Mouse (Mus musculus): ENCODE measurements around the gene Btbd11. TPM values are rescaled to one million over a fixed set of nuclear protein-coding genes. Genes with fewer than 3 reads are reported as not detected.

Btbd11 gene
- polyA plus RNA-seq, 1 experiment: 0.85 TPM

DNA sequence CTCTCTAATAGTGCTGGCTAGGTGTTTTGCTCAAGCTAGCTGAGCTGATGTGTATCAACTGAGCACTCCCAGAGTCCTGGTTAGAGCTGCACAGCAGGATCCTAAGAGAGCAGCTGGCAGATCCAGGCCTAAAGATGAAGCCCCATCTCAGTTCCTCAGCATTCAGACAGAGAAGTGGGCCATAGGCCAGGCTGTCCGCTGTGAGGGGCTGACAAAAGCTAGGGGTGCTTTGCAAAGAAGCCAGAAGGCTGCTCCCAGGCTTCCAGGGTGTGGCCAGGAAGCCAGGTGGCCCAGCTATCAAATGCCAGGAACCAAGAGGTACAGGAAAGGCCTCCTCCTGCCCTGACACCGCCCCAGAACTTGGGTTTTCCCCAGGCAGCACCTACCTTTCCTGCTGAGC is 140.0 kb downstream of the Btbd11 start:
- WGBS: 79% methylated on average over 2 of the region's 2 CpGs
- H3K27ac ChIP-seq (ENCODE audit: control insufficient read depth, insufficient read depth, low read depth, low read length, poor library complexity): no peak overlapping the region
- no peak overlapping the region for H3K4me3 ChIP-seq (replicated peaks; ENCODE audit: control insufficient read depth, low read depth, low read length)
- TF ChIP-seq CTCF (IDR thresholded peaks at IDR 0.05; ENCODE audit: control insufficient read depth, insufficient read depth, low read length): no peak
- no peak for TF ChIP-seq POLR2A (IDR thresholded peaks at IDR 0.05; ENCODE audit: borderline replicate concordance, control insufficient read depth, low read depth, low read length)
- H3K4me1 ChIP-seq (ENCODE audit: control insufficient read depth, insufficient read depth, low read length): no peaks in the 10 kb centered on the region

DNA sequence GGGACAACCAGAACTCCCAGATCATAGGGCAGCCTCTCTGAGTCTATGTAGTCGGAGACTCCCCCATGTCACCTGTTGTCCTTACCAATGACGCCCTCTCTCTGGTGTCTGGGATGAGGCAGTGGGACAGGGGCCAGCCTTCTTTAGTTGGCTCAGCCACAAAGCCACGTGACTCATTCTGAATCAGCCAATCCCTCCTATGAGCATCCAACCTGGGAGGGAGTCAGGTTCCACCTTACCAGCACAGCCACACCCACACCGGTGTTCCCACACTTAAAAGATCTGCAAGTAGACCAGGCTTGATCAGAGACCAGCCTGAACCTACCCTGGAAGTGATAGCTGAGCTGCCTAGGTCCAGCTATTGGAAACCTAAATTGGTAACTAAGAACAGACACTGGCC is 141.1 kb downstream of the Btbd11 start:
- Histone ChIP-seq H3K4me1 (ENCODE audit: control insufficient read depth, insufficient read depth, low read length) (no peaks in the 10 kb centered on the region), H3K4me3 (replicated peaks; ENCODE audit: control insufficient read depth, low read depth, low read length) (no peak overlapping the region), H3K27ac (ENCODE audit: control insufficient read depth, insufficient read depth, low read depth, low read length, poor library complexity) (no peak overlapping the region)
- TF ChIP-seq CTCF (IDR thresholded peaks at IDR 0.05; ENCODE audit: control insufficient read depth, insufficient read depth, low read length): no peak
- TF ChIP-seq POLR2A (IDR thresholded peaks at IDR 0.05; ENCODE audit: borderline replicate concordance, control insufficient read depth, low read depth, low read length): no peak
- 80% methylated on average over 4 of the region's 4 CpGs for WGBS

DNA sequence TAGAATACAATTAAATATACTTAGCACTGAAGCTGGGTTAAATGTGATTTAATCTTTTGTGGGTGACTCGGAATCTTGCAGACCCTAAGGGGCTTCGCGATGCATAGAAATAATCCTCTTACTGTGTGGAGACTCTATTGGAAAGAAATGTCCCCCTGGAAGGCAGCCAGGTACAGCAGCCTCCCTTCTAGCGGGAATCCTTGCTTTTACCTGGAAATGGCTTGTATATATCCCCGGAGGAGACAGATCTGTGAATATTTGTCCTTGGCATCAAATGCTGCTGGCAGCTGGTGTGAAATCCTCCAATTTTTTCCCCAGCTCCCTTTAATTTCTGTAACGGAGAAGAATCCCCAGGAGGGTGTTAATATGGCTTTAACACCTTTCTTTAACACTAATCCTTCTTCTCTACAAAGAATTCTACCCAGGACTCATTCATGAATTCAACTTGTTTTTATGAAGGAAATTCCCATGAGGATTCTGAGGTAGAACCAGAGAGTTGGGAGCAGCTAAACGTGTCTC is 146.6 kb downstream of the Btbd11 start:
- Histone ChIP-seq H3K4me3 (replicated peaks; ENCODE audit: control insufficient read depth, low read depth, low read length) (no peak overlapping the region), H3K4me1 (ENCODE audit: control insufficient read depth, insufficient read depth, low read length) (no peaks in the 10 kb centered on the region), H3K27ac (ENCODE audit: control insufficient read depth, insufficient read depth, low read depth, low read length, poor library complexity) (no peak overlapping the region)
- WGBS: 70% methylated on average over 7 of the region's 7 CpGs
- TF ChIP-seq CTCF (IDR thresholded peaks at IDR 0.05; ENCODE audit: control insufficient read depth, insufficient read depth, low read length) (no peak), POLR2A (IDR thresholded peaks at IDR 0.05; ENCODE audit: borderline replicate concordance, control insufficient read depth, low read depth, low read length) (no peak)

DNA sequence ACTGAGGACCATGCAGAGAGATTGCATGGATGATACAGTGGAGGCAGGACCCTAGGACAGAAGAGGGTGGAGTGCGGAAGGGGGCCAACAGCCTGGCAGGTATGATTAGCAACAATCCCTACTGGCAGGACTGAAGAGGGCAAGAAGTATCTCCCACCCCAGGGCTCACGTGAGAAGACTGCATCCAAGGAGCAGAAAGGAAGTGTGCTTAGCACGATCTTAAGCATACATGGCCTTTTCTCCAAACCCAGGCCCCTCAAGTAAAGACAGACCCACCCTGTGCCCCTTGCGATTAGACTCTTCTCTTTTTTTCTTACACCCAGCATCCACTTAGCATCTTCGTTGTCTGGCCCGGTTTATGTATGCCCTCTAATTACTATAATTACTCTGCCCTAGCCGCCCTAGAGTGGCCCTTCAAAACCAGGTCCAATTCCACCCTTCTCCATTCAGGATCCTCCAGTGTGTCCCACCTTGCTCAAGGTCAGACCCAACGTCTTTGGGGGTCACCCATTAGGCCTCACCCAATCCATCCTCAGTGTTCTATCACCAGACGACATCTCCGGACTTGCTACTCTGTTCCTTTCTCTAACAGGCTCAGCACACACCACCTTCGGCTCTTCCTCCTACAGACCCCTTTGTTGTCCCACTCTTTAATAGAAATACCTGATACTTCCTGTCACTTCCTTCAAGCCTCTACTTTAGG is 151.6 kb downstream of the Btbd11 start:
- no peaks in the 10 kb centered on the region for H3K4me1 ChIP-seq (ENCODE audit: control insufficient read depth, insufficient read depth, low read length)
- WGBS: 84% methylated on average over 11 of the region's 11 CpGs
- no peak for TF ChIP-seq CTCF (IDR thresholded peaks at IDR 0.05; ENCODE audit: control insufficient read depth, insufficient read depth, low read length)
- TF ChIP-seq POLR2A (IDR thresholded peaks at IDR 0.05; ENCODE audit: borderline replicate concordance, control insufficient read depth, low read depth, low read length): no peak
- no peak overlapping the region for H3K4me3 ChIP-seq (replicated peaks; ENCODE audit: control insufficient read depth, low read depth, low read length)
- H3K27ac ChIP-seq (ENCODE audit: control insufficient read depth, insufficient read depth, low read depth, low read length, poor library complexity): no peak overlapping the region

DNA sequence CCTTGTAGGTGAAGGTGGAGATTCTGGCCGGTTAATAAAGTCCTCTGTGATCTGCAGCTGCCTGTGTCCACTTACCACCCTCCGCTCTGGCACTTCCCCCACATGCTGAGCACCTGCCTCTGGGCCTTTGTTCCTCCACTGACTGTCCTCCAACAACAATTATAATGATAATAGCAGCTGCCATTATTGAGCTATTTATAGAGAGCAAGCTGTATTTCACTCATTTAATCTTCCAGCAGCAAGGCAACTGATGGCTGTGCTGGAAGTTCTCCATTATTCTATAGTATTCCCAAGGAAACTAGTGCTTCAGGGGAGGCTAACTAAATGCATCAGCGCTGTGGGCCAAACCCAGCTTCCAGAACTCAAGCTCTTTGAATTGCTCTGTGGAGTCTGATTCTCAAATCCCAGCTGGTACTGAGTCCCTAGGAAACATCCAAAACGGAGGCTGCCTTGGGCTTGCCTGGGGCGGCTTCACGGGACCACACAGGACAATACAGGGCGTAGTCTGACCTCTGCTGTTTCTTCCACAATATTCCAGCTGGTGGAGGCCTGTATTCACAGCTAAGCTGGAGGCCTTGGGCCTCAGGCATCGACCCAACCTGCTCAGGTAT is 153.0 kb downstream of the Btbd11 start:
- H3K27ac ChIP-seq (ENCODE audit: control insufficient read depth, insufficient read depth, low read depth, low read length, poor library complexity): no peak overlapping the region
- no peak overlapping the region for H3K4me3 ChIP-seq (replicated peaks; ENCODE audit: control insufficient read depth, low read depth, low read length)
- 79% methylated on average over 8 of the region's 8 CpGs for WGBS
- H3K4me1 ChIP-seq (ENCODE audit: control insufficient read depth, insufficient read depth, low read length): no peaks in the 10 kb centered on the region
- TF ChIP-seq CTCF (IDR thresholded peaks at IDR 0.05; ENCODE audit: control insufficient read depth, insufficient read depth, low read length): no peak
- TF ChIP-seq POLR2A (IDR thresholded peaks at IDR 0.05; ENCODE audit: borderline replicate concordance, control insufficient read depth, low read depth, low read length): no peak

DNA sequence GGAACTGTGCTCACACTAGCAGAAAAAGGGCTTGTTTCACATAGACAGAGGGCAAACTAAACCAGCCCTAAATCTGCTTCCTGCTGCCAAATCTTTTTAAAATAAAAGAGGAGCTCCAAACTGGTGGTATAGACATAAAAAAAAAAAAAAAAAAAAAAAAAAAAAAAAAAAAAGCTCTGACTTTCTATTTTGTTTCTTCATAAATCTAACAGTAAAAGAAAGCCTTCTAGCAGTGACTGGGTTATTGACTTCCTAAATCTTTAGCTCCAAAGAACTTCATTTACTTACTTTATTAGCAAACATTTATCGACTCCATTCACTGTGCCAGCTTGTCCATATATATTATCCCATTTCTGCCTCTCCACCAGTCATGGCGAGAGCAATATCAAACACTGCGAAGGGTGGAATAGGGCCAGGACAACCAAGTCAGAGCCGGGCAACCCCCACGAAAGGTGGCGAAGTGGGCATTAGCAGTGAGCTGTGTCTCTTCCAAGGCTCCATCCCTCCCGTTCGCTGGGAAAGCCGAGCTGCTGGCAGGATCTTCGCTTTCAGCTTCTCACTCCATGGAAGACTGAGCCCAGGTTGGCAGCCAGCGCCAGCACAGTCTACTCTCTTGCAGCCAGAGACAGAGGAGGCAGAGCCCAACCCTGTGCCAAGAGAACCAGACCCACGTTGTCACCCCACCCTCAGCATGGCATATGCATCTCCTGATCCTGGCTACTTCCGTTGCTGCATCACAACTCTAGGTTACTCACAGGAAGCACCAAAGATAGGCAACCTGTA is 153.9 kb downstream of the Btbd11 start:
- Histone ChIP-seq H3K4me3 (replicated peaks; ENCODE audit: control insufficient read depth, low read depth, low read length) (no peak overlapping the region), H3K27ac (ENCODE audit: control insufficient read depth, insufficient read depth, low read depth, low read length, poor library complexity) (no peak overlapping the region), H3K4me1 (ENCODE audit: control insufficient read depth, insufficient read depth, low read length) (no peaks in the 10 kb centered on the region)
- 81% methylated on average over 13 of the region's 13 CpGs for WGBS
- TF ChIP-seq CTCF (IDR thresholded peaks at IDR 0.05; ENCODE audit: control insufficient read depth, insufficient read depth, low read length) (no peak), POLR2A (IDR thresholded peaks at IDR 0.05; ENCODE audit: borderline replicate concordance, control insufficient read depth, low read depth, low read length) (no peak)

DNA sequence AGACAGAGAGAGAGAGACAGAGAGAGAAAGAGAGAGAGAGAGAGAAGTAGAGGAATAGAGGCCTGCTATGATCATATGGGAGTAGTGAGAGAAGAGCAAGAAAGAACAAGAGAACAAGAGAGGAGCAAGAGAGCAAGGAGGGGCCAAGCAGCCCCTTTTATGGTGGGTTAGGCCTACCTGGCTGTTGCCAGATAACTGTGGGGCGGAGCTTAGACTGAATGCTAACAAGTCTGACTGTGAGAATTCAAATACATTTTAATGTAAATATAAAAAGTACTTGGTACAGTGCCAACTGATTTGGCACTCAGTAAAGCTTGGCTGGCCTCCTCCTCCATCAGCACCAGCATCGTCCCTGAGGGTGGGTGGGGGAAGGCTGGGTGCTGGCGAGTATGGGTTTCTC is 154.9 kb downstream of the Btbd11 start:
- 62% methylated on average over 3 of the region's 3 CpGs for WGBS
- Histone ChIP-seq H3K4me3 (replicated peaks; ENCODE audit: control insufficient read depth, low read depth, low read length) (no peak overlapping the region), H3K4me1 (ENCODE audit: control insufficient read depth, insufficient read depth, low read length) (no peaks in the 10 kb centered on the region), H3K27ac (ENCODE audit: control insufficient read depth, insufficient read depth, low read depth, low read length, poor library complexity) (no peak overlapping the region)
- TF ChIP-seq POLR2A (IDR thresholded peaks at IDR 0.05; ENCODE audit: borderline replicate concordance, control insufficient read depth, low read depth, low read length) (no peak), CTCF (IDR thresholded peaks at IDR 0.05; ENCODE audit: control insufficient read depth, insufficient read depth, low read length) (no peak)

All from bone marrow, adult 2 months (tissue).